Comparison of ENCODE assay signal across 23 mouse cellular contexts in genomic region chr16:38190531-38190930, GRCm38 (mm10).
DNase-seq lines count a peak whose midpoint lies in the region; ATAC-seq and TF ChIP-seq lines count a peak whose summit lies in the region.
"Had no signal": no experiment of that assay in that cellular context is flagged by ENCODE, and none has a peak within 500 bp of the region (broad histone marks: within the 10 kb centered on the region; RNA-seq: fewer than 3 reads in every experiment).

No protein-coding gene starts in this region.

- H3K36me3 ChIP-seq in neural tube, embryonic 11.5 days (ENCODE audit: control insufficient read depth, insufficient read depth, low read length) = peaks cover 4% of the 10 kb centered on the region; the same call in 1 of the 2 replicates
- peaks cover 10% of the 10 kb centered on the region for H3K36me3 ChIP-seq in stomach, postnatal 0 days (ENCODE audit: control insufficient read depth, insufficient read depth, low read length)
- H3K36me3 ChIP-seq in forebrain, embryonic 15.5 days = peaks cover 31% of the 10 kb centered on the region

- H3K9me3 ChIP-seq in neural tube, embryonic 11.5 days (ENCODE audit: control insufficient read depth, low read length) = no peaks in the 10 kb centered on the region
- H3K9me3 ChIP-seq in stomach, postnatal 0 days (ENCODE audit: control insufficient read depth, low read length) = no peaks in the 10 kb centered on the region
- no peaks in the 10 kb centered on the region for H3K9me3 ChIP-seq in forebrain, embryonic 15.5 days
- H3K9me3 ChIP-seq: heart, embryonic 12.5 days; heart, embryonic 15.5 days; hindbrain, embryonic 10.5 days; hindbrain, embryonic 13.5 days; intestine, embryonic 15.5 days had no signal

- no peak for TF ChIP-seq CTCF in stomach, postnatal 0 days (IDR thresholded peaks at IDR 0.05; ENCODE audit: low read depth)

- no peak overlapping the region for H3K9ac ChIP-seq in neural tube, embryonic 11.5 days (ENCODE audit: low read length)
- H3K9ac ChIP-seq in stomach, postnatal 0 days (ENCODE audit: low read length) = no peak overlapping the region
- H3K9ac ChIP-seq in forebrain, embryonic 15.5 days (replicated peaks) = no peak overlapping the region
- H3K9ac ChIP-seq: heart, embryonic 12.5 days; heart, embryonic 15.5 days; hindbrain, embryonic 13.5 days; intestine, embryonic 15.5 days had no signal

- H3K27ac ChIP-seq in neural tube, embryonic 11.5 days (ENCODE audit: low read depth, low read length) = no peak overlapping the region
- H3K27ac ChIP-seq in stomach, postnatal 0 days (replicated peaks) = no peak overlapping the region
- no peak overlapping the region for H3K27ac ChIP-seq in forebrain, embryonic 15.5 days (replicated peaks)
- H3K27ac ChIP-seq: gastrocnemius, adult 2 months; heart, embryonic 15.5 days; hindbrain, embryonic 10.5 days; hindbrain, embryonic 13.5 days; intestine, embryonic 15.5 days had no signal

- ATAC-seq in neural tube, embryonic 11.5 days (ENCODE audit: insufficient read depth, low FRiP score, low TSS enrichment) = no peak
- ATAC-seq in stomach, postnatal 0 days (ENCODE audit: low FRiP score, low TSS enrichment) = 0 out of 2 replicates have a peak, but pooled peaks have one; percentile 49
- ATAC-seq in forebrain, embryonic 15.5 days (replicated peaks) = no peak
- ATAC-seq: forebrain, embryonic 14.5 days; hindbrain, embryonic 16.5 days; intestine, embryonic 15.5 days; Patski had no signal

- TF ChIP-seq EP300 in stomach, postnatal 0 days (optimal IDR thresholded peaks at IDR 0.05) = no peak

- no peaks in the 10 kb centered on the region for H3K4me1 ChIP-seq in neural tube, embryonic 11.5 days (ENCODE audit: control insufficient read depth, insufficient read depth, low read length)
- H3K4me1 ChIP-seq in stomach, postnatal 0 days (replicated peaks; ENCODE audit: control insufficient read depth, insufficient read depth) = no peaks in the 10 kb centered on the region
- H3K4me1 ChIP-seq in forebrain, embryonic 15.5 days = no peaks in the 10 kb centered on the region
- H3K4me1 ChIP-seq: hindbrain, embryonic 10.5 days; intestine, embryonic 15.5 days had no signal

- H3K27me3 ChIP-seq in neural tube, embryonic 11.5 days (ENCODE audit: control insufficient read depth, insufficient read depth, low read length) = no peaks in the 10 kb centered on the region
- H3K27me3 ChIP-seq in stomach, postnatal 0 days (ENCODE audit: control insufficient read depth, insufficient read depth, low read length) = no peaks in the 10 kb centered on the region
- no peaks in the 10 kb centered on the region for H3K27me3 ChIP-seq in forebrain, embryonic 15.5 days
- H3K27me3 ChIP-seq: heart, embryonic 12.5 days; heart, embryonic 15.5 days; hindbrain, embryonic 13.5 days; intestine, embryonic 15.5 days; Patski had no signal

- peak; percentile 8 for DNase-seq in neural tube, embryonic 11.5 days (ENCODE audit: low spot score)
- DNase-seq in neural tube, embryonic 10.5 days (ENCODE audit: extremely low spot score, low spot score) = no peak
- peak; percentile 53 for DNase-seq in brain, adult 2 months (ENCODE audit: low read depth, low spot score)
- DNase-seq in stomach, postnatal 0 days (ENCODE audit: low spot score) = no peak
- DNase-seq in urinary bladder, postnatal 14 days (ENCODE audit: low spot score) = no peak
- DNase-seq: adrenal gland, postnatal 14 days; cerebellum, adult 18-20 months; cerebellum, adult 9-10 months; cerebellum, postnatal 14 days; gastrocnemius, adult 2 months; gastrocnemius, postnatal 14 days; heart, adult 18-20 months; heart, postnatal 10 days; heart, postnatal 36 days had no signal

- H3K4me2 ChIP-seq in neural tube, embryonic 11.5 days (ENCODE audit: low read depth) = no peak overlapping the region
- no peak overlapping the region for H3K4me2 ChIP-seq in stomach, postnatal 0 days (replicated peaks; ENCODE audit: low read depth)
- H3K4me2 ChIP-seq in forebrain, embryonic 15.5 days (replicated peaks) = no peak overlapping the region
- H3K4me2 ChIP-seq: heart, embryonic 12.5 days; heart, embryonic 15.5 days; hindbrain, embryonic 13.5 days; intestine, embryonic 15.5 days had no signal

- no peak overlapping the region for H3K4me3 ChIP-seq in neural tube, embryonic 11.5 days (ENCODE audit: low read depth, low read length)
- H3K4me3 ChIP-seq in stomach, postnatal 0 days (ENCODE audit: low read depth, low read length) = no peak overlapping the region
- no peak overlapping the region for H3K4me3 ChIP-seq in forebrain, embryonic 15.5 days
- H3K4me3 ChIP-seq: gastrocnemius, adult 2 months; heart, embryonic 12.5 days; heart, embryonic 15.5 days; hindbrain, embryonic 10.5 days; hindbrain, embryonic 13.5 days; intestine, embryonic 15.5 days had no signal

- WGBS in neural tube, embryonic 11.5 days = 92% methylated on average over 3 of the region's 3 CpGs
- 57% methylated on average over 3 of the region's 3 CpGs for WGBS in stomach, postnatal 0 days
- WGBS in forebrain, embryonic 15.5 days = 93% methylated on average over 3 of the region's 3 CpGs

Comparison
In these comparisons a context has a peak if more than half of its experiments do, and no peak if none do; other contexts are left out.
1. DNase-seq: peak in neural tube, embryonic 11.5 days (single experiment) and brain, adult 2 months (single experiment); none in neural tube, embryonic 10.5 days (single experiment), stomach, postnatal 0 days (single experiment) and urinary bladder, postnatal 14 days (single experiment).